8 mouse cellular contexts compared by ENCODE assay signal in the genomic region with DNA sequence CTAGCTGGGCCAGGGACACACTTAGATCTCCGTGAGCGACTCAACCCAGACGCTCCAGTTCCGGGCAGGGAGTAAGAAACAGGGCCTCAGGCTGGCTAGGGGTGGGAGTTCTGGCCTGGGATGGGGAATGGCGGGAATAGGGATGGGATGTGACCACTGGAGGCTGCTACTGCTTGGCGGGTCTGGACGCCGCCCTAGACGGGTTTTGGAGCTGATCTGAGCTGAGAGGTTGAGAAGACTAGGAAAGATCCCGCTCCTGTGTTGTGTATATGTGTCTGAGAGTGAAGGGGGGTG. TPM values are rescaled to one million over a fixed set of nuclear protein-coding genes. Genes with fewer than 3 reads are reported as not detected.
DNase-seq lines count a peak whose midpoint lies in the region; ATAC-seq lines count a peak whose summit lies in the region.

No protein-coding gene starts in this region.

- DNase-seq in kidney, adult 8-10 months, result no peak
- DNase-seq in embryonic facial prominence, embryonic 11.5 days (ENCODE audit: low spot score), result peak; percentile 52
- no peak for DNase-seq in spleen, adult 18-20 months
- no peak for DNase-seq in right cerebral cortex, adult 2 months (ENCODE audit: low spot score in 2 of 2)

- peaks cover 59% of the 10 kb centered on the region for H3K4me1 ChIP-seq in kidney, embryonic 15.5 days
- peaks cover 12% of the 10 kb centered on the region for H3K4me1 ChIP-seq in embryonic facial prominence, embryonic 11.5 days (ENCODE audit: control insufficient read depth, insufficient read depth, low read length)
- H3K4me1 ChIP-seq in intestine, embryonic 16.5 days (ENCODE audit: control insufficient read depth, insufficient read depth, low read length), result peaks cover 48% of the 10 kb centered on the region
- H3K4me1 ChIP-seq in midbrain, embryonic 16.5 days (ENCODE audit: control insufficient read depth, insufficient read depth, low read length), result no peaks in the 10 kb centered on the region

- H3K36me3 ChIP-seq in kidney, embryonic 15.5 days, result peaks cover 28% of the 10 kb centered on the region
- no peaks in the 10 kb centered on the region; the same call in 1 of the 2 replicates for H3K36me3 ChIP-seq in embryonic facial prominence, embryonic 11.5 days (replicated peaks; ENCODE audit: control insufficient read depth, insufficient read depth, low read depth, low read length)
- H3K36me3 ChIP-seq in intestine, embryonic 16.5 days (ENCODE audit: control insufficient read depth, insufficient read depth, low read length), result peaks cover 5% of the 10 kb centered on the region; the same call in 1 of the 2 replicates
- H3K36me3 ChIP-seq in midbrain, embryonic 16.5 days (ENCODE audit: control insufficient read depth, insufficient read depth, low read length), result no peaks in the 10 kb centered on the region

- peak overlapping the region; percentile 63 for H3K4me3 ChIP-seq in kidney, embryonic 15.5 days (replicated peaks)
- H3K4me3 ChIP-seq in embryonic facial prominence, embryonic 11.5 days (ENCODE audit: low read depth, low read length), result peak overlapping the region; percentile 61
- peak overlapping the region; percentile 76 for H3K4me3 ChIP-seq in intestine, embryonic 16.5 days (ENCODE audit: low read length)
- peak overlapping the region; percentile 42 for H3K4me3 ChIP-seq in midbrain, embryonic 16.5 days (ENCODE audit: low read depth, low read length)

- peak; percentile 30 for ATAC-seq in kidney, embryonic 15.5 days (replicated peaks; ENCODE audit: low FRiP score)
- peak; percentile 5 for ATAC-seq in embryonic facial prominence, embryonic 11.5 days (replicated peaks; ENCODE audit: insufficient number of reproducible peaks, low FRiP score, low TSS enrichment, low read depth)
- ATAC-seq in intestine, embryonic 16.5 days, result no peak; the same call in 1 of the 2 replicates
- ATAC-seq in midbrain, embryonic 16.5 days, result peak; percentile 13; the same call in 1 of the 2 replicates
- ATAC-seq in megakaryocyte progenitor cell, adult 5-6 weeks (replicated peaks; ENCODE audit: poor library complexity), result no peak

- H3K27ac ChIP-seq in kidney, embryonic 15.5 days, result peak overlapping the region; percentile 92
- peak overlapping the region; percentile 56; the same call in 1 of the 2 replicates for H3K27ac ChIP-seq in embryonic facial prominence, embryonic 11.5 days (replicated peaks; ENCODE audit: low read depth, low read length)
- peak overlapping the region; percentile 92 for H3K27ac ChIP-seq in intestine, embryonic 16.5 days (ENCODE audit: low read length)
- no peak overlapping the region for H3K27ac ChIP-seq in midbrain, embryonic 16.5 days (ENCODE audit: low read length)

- peak overlapping the region; percentile 79 for H3K4me2 ChIP-seq in kidney, embryonic 15.5 days
- peak overlapping the region; percentile 65 for H3K4me2 ChIP-seq in embryonic facial prominence, embryonic 11.5 days (ENCODE audit: low read depth, low read length)
- peak overlapping the region; percentile 80 for H3K4me2 ChIP-seq in intestine, embryonic 16.5 days (ENCODE audit: low read depth, low read length)
- peak overlapping the region; percentile 76 for H3K4me2 ChIP-seq in midbrain, embryonic 16.5 days (ENCODE audit: low read length)

- peaks cover 10% of the 10 kb centered on the region for H3K27me3 ChIP-seq in kidney, embryonic 15.5 days
- H3K27me3 ChIP-seq in embryonic facial prominence, embryonic 11.5 days (ENCODE audit: control insufficient read depth, insufficient read depth, low read length), result no peaks in the 10 kb centered on the region; the same call in 1 of the 2 replicates
- no peaks in the 10 kb centered on the region for H3K27me3 ChIP-seq in intestine, embryonic 16.5 days (replicated peaks; ENCODE audit: control insufficient read depth, insufficient read depth, low read length)
- peaks cover 16% of the 10 kb centered on the region for H3K27me3 ChIP-seq in midbrain, embryonic 16.5 days (ENCODE audit: control insufficient read depth, insufficient read depth, low read depth, low read length)

- H3K9ac ChIP-seq in kidney, embryonic 15.5 days, result peak overlapping the region; percentile 58
- H3K9ac ChIP-seq in embryonic facial prominence, embryonic 11.5 days (replicated peaks; ENCODE audit: low read length), result peak overlapping the region; percentile 76
- H3K9ac ChIP-seq in intestine, embryonic 16.5 days (ENCODE audit: low read depth, low read length), result peak overlapping the region; percentile 81
- peak overlapping the region; percentile 57 for H3K9ac ChIP-seq in midbrain, embryonic 16.5 days (ENCODE audit: low read depth, low read length)

- H3K9me3 ChIP-seq in kidney, embryonic 15.5 days (replicated peaks), result no peaks in the 10 kb centered on the region
- H3K9me3 ChIP-seq in embryonic facial prominence, embryonic 11.5 days (replicated peaks; ENCODE audit: control insufficient read depth, low read length), result no peaks in the 10 kb centered on the region
- no peaks in the 10 kb centered on the region for H3K9me3 ChIP-seq in intestine, embryonic 16.5 days (ENCODE audit: control insufficient read depth, low read length)
- no peaks in the 10 kb centered on the region for H3K9me3 ChIP-seq in midbrain, embryonic 16.5 days (replicated peaks; ENCODE audit: control insufficient read depth, low read length, poor library complexity, severe bottlenecking)

- WGBS in kidney, embryonic 15.5 days, result 2% methylated on average over 10 of the region's 10 CpGs
- WGBS in embryonic facial prominence, embryonic 11.5 days, result 0% methylated on average over 10 of the region's 10 CpGs
- WGBS in intestine, embryonic 16.5 days, result 6% methylated on average over 10 of the region's 10 CpGs
- WGBS in midbrain, embryonic 16.5 days, result 2% methylated on average over 10 of the region's 10 CpGs

RNA-seq across cellular contexts. Expression of gene Rhoc, which starts 1.1 kb away (rescaled TPM):
- 131 and 135 TPM in 2 replicates for polyA plus RNA-seq in kidney, embryonic 15.5 days (2015; fragmentation: Nextera tagmentation; extraction: Ambion mirVana)
- 127 and 129 TPM in 2 replicates for polyA plus RNA-seq in embryonic facial prominence, embryonic 11.5 days (2014; fragmentation: Nextera tagmentation; extraction: Ambion mirVana)
- 171 and 184 TPM in 2 replicates for polyA plus RNA-seq in intestine, embryonic 16.5 days (2015; fragmentation: Nextera tagmentation; extraction: Ambion mirVana)
- 41.2 and 45.5 TPM in 2 replicates for polyA plus RNA-seq in midbrain, embryonic 16.5 days (2015; fragmentation: Nextera tagmentation; extraction: Ambion mirVana)
- 0.37 TPM in 1 of 2 replicates, not detected in the other for total RNA-seq in megakaryocyte progenitor cell, adult 5-6 weeks (2015)
- not detected in 2 replicates for total RNA-seq in megakaryocyte progenitor cell, adult 5-6 weeks (2017)

RNA-seq across cellular contexts. Expression of gene Fam19a3, which starts 7.6 kb away (rescaled TPM):
- polyA plus RNA-seq in kidney, embryonic 15.5 days (2015; fragmentation: Nextera tagmentation; extraction: Ambion mirVana), result 0.06 and 0.10 TPM in 2 replicates
- 0.13 TPM in 1 of 2 replicates, not detected in the other for polyA plus RNA-seq in embryonic facial prominence, embryonic 11.5 days (2014; fragmentation: Nextera tagmentation; extraction: Ambion mirVana)
- polyA plus RNA-seq in intestine, embryonic 16.5 days (2015; fragmentation: Nextera tagmentation; extraction: Ambion mirVana), result 0.06 and 0.09 TPM in 2 replicates
- polyA plus RNA-seq in midbrain, embryonic 16.5 days (2015; fragmentation: Nextera tagmentation; extraction: Ambion mirVana), result 0.11 TPM in 1 of 2 replicates, not detected in the other
- not detected in 2 replicates for total RNA-seq in megakaryocyte progenitor cell, adult 5-6 weeks (2015)
- not detected in 2 replicates for total RNA-seq in megakaryocyte progenitor cell, adult 5-6 weeks (2017)

RNA-seq across cellular contexts. Expression of gene Ppm1j, which starts 8.4 kb away (rescaled TPM):
- 6.5 and 6.9 TPM in 2 replicates for polyA plus RNA-seq in kidney, embryonic 15.5 days (2015; fragmentation: Nextera tagmentation; extraction: Ambion mirVana)
- 1.2 and 2.1 TPM in 2 replicates for polyA plus RNA-seq in embryonic facial prominence, embryonic 11.5 days (2014; fragmentation: Nextera tagmentation; extraction: Ambion mirVana)
- 4.3 and 5.2 TPM in 2 replicates for polyA plus RNA-seq in intestine, embryonic 16.5 days (2015; fragmentation: Nextera tagmentation; extraction: Ambion mirVana)
- polyA plus RNA-seq in midbrain, embryonic 16.5 days (2015; fragmentation: Nextera tagmentation; extraction: Ambion mirVana), result 0.98 and 1.1 TPM in 2 replicates
- not detected in 2 replicates for total RNA-seq in megakaryocyte progenitor cell, adult 5-6 weeks (2015)
- not detected in 2 replicates for total RNA-seq in megakaryocyte progenitor cell, adult 5-6 weeks (2017)

RNA-seq across cellular contexts. Expression of gene Mov10, which starts 29.1 kb away (rescaled TPM):
- polyA plus RNA-seq in kidney, embryonic 15.5 days (2015; fragmentation: Nextera tagmentation; extraction: Ambion mirVana), result 62.9 and 66.5 TPM in 2 replicates
- 36.4 and 47.8 TPM in 2 replicates for polyA plus RNA-seq in embryonic facial prominence, embryonic 11.5 days (2014; fragmentation: Nextera tagmentation; extraction: Ambion mirVana)
- 139 and 161 TPM in 2 replicates for polyA plus RNA-seq in intestine, embryonic 16.5 days (2015; fragmentation: Nextera tagmentation; extraction: Ambion mirVana)
- polyA plus RNA-seq in midbrain, embryonic 16.5 days (2015; fragmentation: Nextera tagmentation; extraction: Ambion mirVana), result 7.8 and 8.3 TPM in 2 replicates
- total RNA-seq in megakaryocyte progenitor cell, adult 5-6 weeks (2015), result 5.8 and 8.9 TPM in 2 replicates
- 2.0 and 4.4 TPM in 2 replicates for total RNA-seq in megakaryocyte progenitor cell, adult 5-6 weeks (2017)

Comparison
In these comparisons a context has a peak if more than half of its experiments do, and no peak if none do; other contexts are left out.
1. ATAC-seq: peak in kidney, embryonic 15.5 days (single experiment), embryonic facial prominence, embryonic 11.5 days (single experiment) and midbrain, embryonic 16.5 days (single experiment); none in intestine, embryonic 16.5 days (single experiment) and megakaryocyte progenitor cell, adult 5-6 weeks (single experiment).
2. Peak in every context shown above with its lines, with median percentiles within 50 percentile points of each other: H3K4me2 ChIP-seq, H3K4me3 ChIP-seq and H3K9ac ChIP-seq.